13 mouse cellular contexts compared by ENCODE assay signal in genomic region chr6:39244066-39244465, GRCm38 (mm10). TPM values are rescaled to one million over a fixed set of nuclear protein-coding genes. Genes with fewer than 3 reads are reported as not detected.
A peak's percentile ranks its signal among the peaks of the same experiment; 100 is the strongest.
DNase-seq lines count a peak whose midpoint lies in the region; ATAC-seq and TF ChIP-seq lines count a peak whose summit lies in the region.
"Had no signal": no experiment of that assay in that cellular context is flagged by ENCODE, and none has a peak within 500 bp of the region (broad histone marks: within the 10 kb centered on the region; RNA-seq: fewer than 3 reads in every experiment).

No protein-coding gene starts in this region.

- H3K4me3 ChIP-seq in lung, embryonic 14.5 days (ENCODE audit: low read depth, low read length) = no peak overlapping the region
- H3K4me3 ChIP-seq: hindbrain, embryonic 13.5 days; neural tube, embryonic 12.5 days had no signal

- no peak overlapping the region for H3K27ac ChIP-seq in lung, embryonic 14.5 days (ENCODE audit: low read depth)
- H3K27ac ChIP-seq: liver, embryonic 14.5 days; neural tube, embryonic 12.5 days had no signal

- H3K4me2 ChIP-seq in lung, embryonic 14.5 days = no peak overlapping the region
- H3K4me2 ChIP-seq: hindbrain, embryonic 13.5 days; neural tube, embryonic 12.5 days had no signal

- no peak overlapping the region for H3K9ac ChIP-seq in lung, embryonic 14.5 days
- H3K9ac ChIP-seq: hindbrain, embryonic 13.5 days; liver, embryonic 14.5 days; neural tube, embryonic 12.5 days had no signal

- 63% methylated on average over 9 of the region's 9 CpGs for WGBS in lung, embryonic 14.5 days

- peaks cover 22% of the 10 kb centered on the region for H3K4me1 ChIP-seq in lung, embryonic 14.5 days (ENCODE audit: insufficient read depth)

- H3K36me3 ChIP-seq in lung, embryonic 14.5 days (ENCODE audit: insufficient read depth) = no peaks in the 10 kb centered on the region
- H3K36me3 ChIP-seq: hindbrain, embryonic 13.5 days; neural tube, embryonic 12.5 days had no signal

- no peaks in the 10 kb centered on the region for H3K9me3 ChIP-seq in lung, embryonic 14.5 days (ENCODE audit: low read depth, low read length)
- H3K9me3 ChIP-seq: hindbrain, embryonic 13.5 days; neural tube, embryonic 12.5 days had no signal

- ATAC-seq in lung, embryonic 14.5 days (ENCODE audit: insufficient read depth) = peak; percentile 4; the same call in 1 of the 2 replicates
- 0 out of 2 replicates have a peak, but pooled peaks have one; percentile 27 for ATAC-seq in common myeloid progenitor, adult 5-6 weeks (replicated peaks; ENCODE audit: low read depth, poor library complexity, severe bottlenecking)
- ATAC-seq in megakaryocyte, adult 5-6 weeks (ENCODE audit: poor library complexity, severe bottlenecking) = peak; percentile 40

- TF ChIP-seq CTCF in lung, embryonic 14.5 days (IDR thresholded peaks at IDR 0.05; ENCODE audit: low read depth) = no peak

- no peaks in the 10 kb centered on the region for H3K27me3 ChIP-seq in lung, embryonic 14.5 days (ENCODE audit: insufficient read depth, low read length)
- H3K27me3 ChIP-seq: hindbrain, embryonic 13.5 days; neural tube, embryonic 12.5 days; Patski had no signal

- DNase-seq in lung, embryonic 14.5 days = peak; percentile 19
- DNase-seq in lung, adult 18-20 months = no peak
- peak; percentile 48 to 61 for DNase-seq in adrenal gland, adult 18-20 months (ENCODE audit: low spot score in 2 of 2)
- DNase-seq in right cerebral cortex, postnatal 4 days = no peak
- DNase-seq in natural killer cell, adult 2 months (ENCODE audit: low spot score in 2 of 2) = no peak
- no peak for DNase-seq in urinary bladder, postnatal 25 days (ENCODE audit: low spot score)
- DNase-seq: gastrocnemius, postnatal 10 days had no signal

RNA-seq across cellular contexts. Expression of gene Kdm7a, which starts 37.5 kb away (rescaled TPM):
- 6.8 and 7.0 TPM in 2 replicates for polyA plus RNA-seq in lung, embryonic 14.5 days (2014; fragmentation: Nextera tagmentation; extraction: Ambion mirVana)
- total RNA-seq in adrenal gland, adult 18-20 months (2021) = 10 to 100 TPM; 11.6 to 12.9 TPM
- 13.6 and 19.3 TPM in 2 replicates for total RNA-seq in common myeloid progenitor, adult 5-6 weeks (2017)
- 86.5 and 89.6 TPM in 2 replicates for total RNA-seq in megakaryocyte, adult 5-6 weeks (2015)
- total RNA-seq in megakaryocyte, adult 5-6 weeks (2017) = 80.4 and 101 TPM in 2 replicates

Comparison
In these comparisons a context has a peak if more than half of its experiments do, and no peak if none do; other contexts are left out.
1. DNase-seq: peak in lung, embryonic 14.5 days (single experiment) and adrenal gland, adult 18-20 months (2 of 2); none in lung, adult 18-20 months (0 of 2), right cerebral cortex, postnatal 4 days (single experiment), natural killer cell, adult 2 months (0 of 2) and urinary bladder, postnatal 25 days (single experiment).
2. Peak in every context shown above with its lines, with median percentiles within 50 percentile points of each other: ATAC-seq.